Mouse (Mus musculus) C2C12 (cell line): Measurements from ENCODE around the gene Naaa.

Experiments used
- CTCF ChIP-seq: IDR thresholded peaks from one replicate; pipeline ENCODE4 v1.5.1; 2011; ENCODE audit not compliant: control insufficient read depth, insufficient read depth, insufficient read length
- FOSL1 ChIP-seq: IDR thresholded peaks from one replicate; pipeline ENCODE4 v1.8.0; 2011; ENCODE audit warnings: mild to moderate bottlenecking, low read length; ENCODE audit not compliant: poor library complexity, insufficient read depth, severe bottlenecking
- MAX ChIP-seq: IDR thresholded peaks from one replicate; pipeline ENCODE4 v1.6.1; 2011; ENCODE audit warnings: mild to moderate bottlenecking, control low read depth
- MYOD1 ChIP-seq: IDR thresholded peaks from one replicate; pipeline ENCODE4 v1.6.1; 2011; ENCODE audit warnings: low read depth; ENCODE audit not compliant: control insufficient read depth, insufficient read length
- MYOG ChIP-seq: IDR thresholded peaks from one replicate; pipeline ENCODE4 v1.6.1; 2011; ENCODE audit not compliant: control insufficient read depth, insufficient read length; ENCODE audit errors: extremely low read depth
- USF1 ChIP-seq: IDR thresholded peaks from one replicate; pipeline ENCODE4 v1.6.1; 2011; ENCODE audit warnings: low read depth, mild to moderate bottlenecking, control low read depth, moderate library complexity

- no peak for TF ChIP-seq USF1
- TF ChIP-seq CTCF = no peak
- no peak for TF ChIP-seq MYOD1
- TF ChIP-seq FOSL1 = no peak
- TF ChIP-seq MAX = no peak
- TF ChIP-seq MYOG = no peak
Observed at GRCm38 (mm10) chr5:92230306-92230705, 47.7 kb downstream of the Naaa start.
